Mouse (Mus musculus) megakaryocyte-erythroid progenitor cell, adult 5-6 weeks (primary cell): ENCODE data around the gene Ccdc85b. TPM values are rescaled to one million over a fixed set of nuclear protein-coding genes. Genes with fewer than 3 reads are reported as not detected.

Experiments used
- ATAC-seq: replicated peaks from 2 replicates; pipeline ENCODE4 v1.8.0; 2016; ENCODE audit warnings: mild to moderate bottlenecking, inconsistent platforms; ENCODE audit not compliant: severe bottlenecking, poor library complexity, low FRiP score, low TSS enrichment
- total RNA-seq, 2 experiments: library from RNA; stranded (forward) in 1 of 2; stranded (reverse) in 1 of 2; fragments of 200-1000, 215-1000 nt in 1 of 2; fragments of >200 nt in 1 of 2; fragmentation: Nextera tagmentation in 1 of 2; gene quantifications; 2 replicates each; pipeline ENCODE4 v1.2.3; 2014 to 2017

Gene Ccdc85b
- total RNA-seq, 2 experiments from 2014 or later: 2.1 to 2.9 TPM

- no peak for ATAC-seq
Measured at GRCm38 (mm10) chr19:5483386-5484359, 26.0 kb upstream of the Ccdc85b start.

- no peak for ATAC-seq
Measured at GRCm38 (mm10) chr19:5481398-5481797, 23.7 kb upstream of the Ccdc85b start.

DNA sequence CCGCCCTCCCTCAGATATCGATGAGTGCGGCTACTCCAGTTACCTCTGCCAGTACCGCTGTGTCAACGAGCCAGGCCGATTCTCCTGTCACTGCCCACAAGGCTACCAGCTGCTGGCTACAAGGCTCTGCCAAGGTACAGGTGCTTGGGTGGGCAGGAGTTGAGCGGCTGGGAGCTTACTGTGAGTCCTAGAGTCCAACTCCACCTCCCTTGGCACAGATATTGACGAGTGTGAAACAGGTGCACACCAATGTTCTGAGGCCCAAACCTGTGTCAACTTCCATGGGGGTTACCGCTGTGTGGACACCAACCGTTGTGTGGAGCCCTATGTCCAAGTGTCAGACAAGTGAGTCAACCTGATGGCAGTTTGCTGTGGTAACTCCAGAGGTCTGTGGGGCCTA lies 22.3 kb upstream of the Ccdc85b start:
- no peak for ATAC-seq

DNA sequence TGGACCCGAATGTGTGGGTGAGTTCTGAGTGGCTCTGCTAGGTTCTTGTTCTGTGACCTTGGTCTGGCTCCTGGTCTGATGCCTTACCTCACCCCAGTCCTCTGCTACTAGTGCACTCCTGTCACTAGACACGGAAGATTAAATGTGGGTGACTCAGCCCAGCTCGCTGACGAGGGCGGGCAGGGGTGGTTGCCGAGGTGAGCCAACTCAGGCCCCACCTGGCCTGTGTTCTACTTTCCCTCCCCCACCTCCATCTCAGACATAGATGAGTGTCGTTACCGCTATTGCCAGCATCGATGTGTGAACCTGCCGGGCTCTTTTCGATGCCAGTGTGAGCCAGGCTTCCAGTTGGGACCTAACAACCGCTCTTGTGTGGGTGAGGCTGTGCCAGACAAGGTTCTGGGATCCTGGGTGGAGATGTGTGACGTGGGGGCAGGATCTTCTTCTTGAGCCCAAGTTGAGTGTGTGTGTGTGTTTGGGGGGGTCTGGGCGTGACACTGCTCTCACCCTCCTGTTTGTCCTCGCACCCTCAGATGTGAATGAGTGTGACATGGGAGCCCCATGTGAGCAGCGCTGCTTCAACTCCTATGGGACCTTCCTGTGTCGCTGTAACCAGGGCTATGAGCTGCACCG lies 20.1 kb upstream of the Ccdc85b start:
- no peak for ATAC-seq

- no peak for ATAC-seq
Measured at GRCm38 (mm10) chr19:5477004-5477667, 19.4 kb upstream of the Ccdc85b start.

- no peak for ATAC-seq
Measured at GRCm38 (mm10) chr19:5475069-5475714, 17.5 kb upstream of the Ccdc85b start.

DNA sequence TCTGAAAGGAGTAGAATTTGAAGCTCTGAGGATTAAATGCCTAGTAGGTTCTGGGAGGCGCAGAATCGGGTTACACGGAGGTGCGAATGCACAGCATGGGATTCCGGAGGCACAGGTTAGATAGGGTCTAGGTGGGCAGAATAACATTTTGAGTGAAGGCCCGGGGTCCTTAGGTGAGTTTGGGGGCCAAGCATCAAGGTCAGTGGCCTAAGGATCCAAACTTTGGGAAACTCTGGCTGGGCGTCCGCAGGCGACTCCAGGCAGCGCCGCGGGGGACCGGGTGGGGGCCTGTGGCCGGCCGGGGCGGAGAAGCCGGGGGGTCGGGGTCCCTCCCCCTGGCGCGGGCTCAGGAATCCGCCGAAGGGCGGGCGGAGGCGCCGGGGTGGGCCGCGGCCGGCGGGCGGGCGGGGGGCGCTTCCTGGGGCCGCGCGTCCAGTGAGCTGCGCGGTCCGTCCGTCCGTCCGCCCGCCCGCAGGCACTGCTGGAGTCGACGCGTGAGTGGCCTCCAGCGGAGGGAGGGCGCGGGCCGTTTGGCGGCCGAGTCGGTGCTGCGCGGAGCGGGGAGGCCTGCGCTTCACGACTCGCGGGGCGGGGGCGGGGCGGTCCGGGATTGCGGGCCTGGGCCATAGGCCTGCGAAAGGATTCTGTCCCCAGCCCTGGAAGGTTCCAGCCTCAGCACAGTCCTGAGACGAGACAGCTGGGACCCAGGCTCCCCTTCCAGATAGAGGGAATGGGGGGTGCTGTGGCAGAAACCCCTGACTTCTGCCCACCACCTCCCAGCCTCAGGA lies 16.8 kb upstream of the Ccdc85b start:
- ATAC-seq: no peak

DNA sequence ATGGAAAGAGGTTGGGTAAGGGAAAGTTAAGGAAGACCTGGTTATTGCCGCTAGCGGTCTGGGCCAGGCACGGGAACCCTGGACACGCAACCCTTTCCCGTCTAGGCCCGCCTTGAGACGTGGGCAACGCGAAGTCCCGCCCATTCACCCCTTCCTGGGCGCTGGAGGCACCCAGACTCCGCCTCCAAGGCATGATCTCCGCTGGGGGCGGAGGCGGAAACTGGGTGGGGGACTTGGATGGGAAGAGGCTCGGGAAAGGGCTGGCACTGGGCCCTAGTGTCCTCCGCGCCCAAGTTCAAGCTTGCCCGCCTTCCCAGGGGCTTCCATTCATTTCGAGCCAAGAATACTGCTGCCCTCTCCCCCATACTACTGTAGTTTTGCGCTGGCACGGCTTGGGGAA lies 16.0 kb upstream of the Ccdc85b start, which contains the start of gene Efemp2:
Gene Efemp2 (plus strand): TSS at position 235 of the 400 bp plus-strand sequence.
- ATAC-seq: peak; percentile 45; the same call in 1 of the 2 replicates

- ATAC-seq: no peak
Measured at GRCm38 (mm10) chr19:5472857-5473256, 15.2 kb upstream of the Ccdc85b start.

DNA sequence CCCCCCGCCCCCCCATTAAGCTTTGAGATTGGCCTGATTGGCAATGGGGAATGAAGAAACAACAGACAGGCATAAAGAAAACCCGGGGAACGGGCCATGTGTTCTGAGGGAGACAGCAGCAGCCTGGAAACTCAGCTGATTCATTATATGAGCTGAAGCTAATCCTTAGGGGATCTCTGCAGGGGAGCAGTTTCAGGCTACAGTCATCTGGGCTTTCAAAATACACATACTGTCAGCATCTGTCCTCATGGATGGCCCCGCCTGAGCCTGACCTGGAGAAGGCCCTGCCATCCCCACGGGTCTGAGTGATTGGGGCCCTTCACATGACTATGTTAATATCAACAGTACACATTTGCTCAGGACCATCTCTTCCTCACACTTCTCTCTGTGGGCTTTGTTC lies 14.2 kb upstream of the Ccdc85b start:
- ATAC-seq: no peak

DNA sequence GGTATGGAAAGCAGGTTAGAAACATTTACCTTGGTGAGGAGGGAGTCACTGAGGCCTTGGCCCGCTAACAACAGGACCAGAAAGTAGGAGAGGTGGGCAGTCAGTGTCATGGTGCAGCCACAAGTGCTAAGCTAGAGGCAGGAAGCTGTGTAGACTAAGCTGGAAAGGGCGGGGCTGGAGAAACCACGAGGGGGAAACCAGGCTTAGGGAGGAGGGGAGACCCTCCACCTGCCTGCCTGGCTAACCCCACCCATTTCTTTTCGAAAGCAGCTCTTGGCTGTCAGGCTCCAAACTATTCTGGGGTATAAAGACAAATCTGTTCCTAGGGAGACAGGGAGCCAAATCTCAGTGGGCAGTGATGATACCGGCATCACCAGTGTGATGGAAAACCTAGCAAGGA lies 10.7 kb upstream of the Ccdc85b start, which contains the start of gene Ctsw:
Gene Ctsw (minus strand): TSS at position 134 of the 400 bp plus-strand sequence.
- ATAC-seq: no peak

DNA sequence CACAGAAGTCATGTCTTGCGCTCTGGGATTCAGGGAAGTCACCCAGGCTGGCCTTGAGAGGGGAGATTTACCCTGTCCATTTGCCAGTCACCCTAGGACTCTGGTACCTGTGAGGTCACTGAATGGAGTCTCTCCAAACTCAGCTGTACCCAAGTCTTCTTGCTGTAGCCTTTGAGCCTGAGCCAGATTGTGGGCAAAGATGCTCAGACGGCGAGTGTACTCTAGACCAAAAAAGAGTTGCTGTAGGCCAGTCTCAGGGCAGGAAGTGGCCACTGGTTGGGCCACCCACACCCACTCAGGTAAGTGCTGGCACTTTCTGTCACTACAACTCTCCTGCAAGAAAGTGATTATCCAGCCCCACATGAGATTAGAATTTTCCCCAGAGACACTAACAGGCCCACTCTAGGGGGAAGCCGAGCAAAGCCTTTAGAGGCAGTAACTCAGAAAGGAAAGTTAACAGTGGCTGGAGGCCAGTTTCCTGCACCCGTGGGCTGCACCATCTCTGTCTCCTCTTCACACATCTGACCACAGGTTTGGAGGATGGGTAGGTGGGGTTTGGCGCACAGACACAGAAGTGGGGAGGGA lies 9.3 kb upstream of the Ccdc85b start:
- no peak for ATAC-seq

DNA sequence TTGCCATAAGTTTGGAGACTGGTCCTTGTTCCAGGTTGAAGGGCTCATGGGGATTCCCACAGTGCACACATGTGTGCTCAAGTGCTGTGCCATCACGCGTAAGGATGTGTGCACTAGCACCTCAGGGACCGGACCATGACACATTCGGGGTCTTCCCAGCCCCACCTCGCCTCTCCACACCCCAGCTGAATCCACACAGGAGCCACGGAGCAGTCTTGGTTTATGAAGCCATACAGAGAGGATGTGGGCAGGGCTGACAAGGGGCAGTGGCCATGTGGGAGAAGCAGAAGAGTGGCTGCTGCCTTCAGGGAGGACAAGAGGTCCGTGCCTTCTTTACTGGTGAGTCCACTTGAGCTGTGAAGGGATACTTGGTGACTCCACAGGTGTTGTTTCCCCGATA lies 7.3 kb upstream of the Ccdc85b start:
- ATAC-seq: no peak

DNA sequence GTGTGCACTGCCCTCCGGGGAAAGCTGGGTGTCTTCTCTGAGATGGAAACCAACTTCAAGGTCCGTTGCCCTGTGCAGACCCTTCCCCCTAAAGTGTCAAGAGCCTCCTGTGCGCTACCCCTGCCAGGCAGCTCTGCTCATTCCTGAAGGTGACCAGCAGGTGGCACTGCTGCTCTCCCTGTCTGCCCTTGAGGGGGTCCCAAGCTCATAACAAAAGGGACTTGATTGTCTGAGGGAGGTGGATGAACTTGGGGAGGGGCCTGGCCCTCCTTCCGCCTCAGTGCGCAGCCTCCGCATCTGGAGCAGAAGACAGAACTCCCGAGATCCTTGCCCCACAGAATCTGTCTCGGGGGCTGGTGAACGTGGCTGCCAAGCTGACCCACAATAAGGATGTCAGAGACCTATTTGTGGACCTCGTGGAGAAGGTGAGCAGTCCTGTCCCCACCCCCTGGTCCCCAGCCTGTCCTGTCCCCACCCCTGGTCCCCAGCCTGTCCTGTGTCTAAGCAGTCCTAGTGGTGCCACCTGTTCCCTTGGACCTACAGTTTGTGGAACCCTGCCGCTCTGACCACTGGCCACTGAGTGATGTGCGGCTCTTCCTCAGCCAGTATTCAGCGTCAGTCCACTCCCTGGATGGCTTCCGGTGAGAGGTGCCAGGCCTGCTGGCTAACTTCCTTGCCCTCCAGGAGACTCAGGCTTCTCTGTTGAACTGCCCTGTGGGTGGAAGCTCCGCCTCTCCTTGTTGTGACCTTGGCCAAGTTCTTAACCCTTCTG lies 6.3 kb upstream of the Ccdc85b start:
- ATAC-seq: no peak

DNA sequence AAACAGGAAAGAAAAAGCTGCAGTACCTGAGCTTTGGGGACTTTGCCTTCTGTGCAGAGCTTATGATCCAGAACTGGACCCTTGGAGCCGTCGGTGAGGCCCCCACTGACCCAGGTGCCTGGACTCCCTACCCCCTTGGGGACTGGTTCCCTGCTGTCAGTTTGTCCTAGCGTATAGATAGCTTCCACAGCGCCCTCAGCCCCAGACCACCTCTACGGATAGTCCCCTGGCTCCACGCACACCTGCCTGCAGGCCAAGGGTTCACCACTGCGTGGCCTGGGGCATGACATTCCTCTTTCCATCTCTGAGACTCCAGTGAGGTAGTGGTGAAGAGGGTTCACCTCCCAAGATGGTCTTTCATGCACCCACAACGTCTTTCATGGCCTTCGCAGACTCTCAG lies 5.5 kb upstream of the Ccdc85b start:
- no peak for ATAC-seq

- ATAC-seq: no peak
Measured at GRCm38 (mm10) chr19:5461411-5461810, 3.7 kb upstream of the Ccdc85b start.

GRCm38 (mm10) chr19:5460465-5460911 lies 2.8 kb upstream of the Ccdc85b start, which contains the start of gene Fibp:
Gene Fibp (plus strand): TSS chr19:5460615.
- ATAC-seq: peak; percentile 69; the same call in 1 of the 2 replicates

DNA sequence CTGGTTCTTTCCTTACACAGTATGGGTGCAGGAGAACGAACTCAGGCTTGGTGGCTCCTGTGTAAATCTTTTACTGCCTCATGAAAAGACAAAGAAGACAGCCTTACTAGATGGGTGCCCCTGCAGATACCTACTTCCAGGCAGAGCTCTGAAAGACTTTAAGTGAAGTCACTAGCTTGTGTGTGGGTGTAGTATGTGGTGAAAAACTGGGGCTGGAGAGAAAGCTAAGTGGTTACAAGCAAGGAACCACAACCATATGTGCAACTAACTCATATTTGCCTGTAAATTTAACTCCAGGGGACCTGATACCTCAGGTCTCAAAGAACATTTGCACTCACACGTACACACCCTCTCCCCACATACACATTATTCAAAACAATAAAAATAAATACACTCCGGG lies 2.2 kb upstream of the Ccdc85b start:
- no peak for ATAC-seq
